Mouse (Mus musculus) liver, postnatal 0 days (tissue): Measurements from ENCODE around the gene Slc16a7.

Source experiments
- CTCF ChIP-seq: sonication (generic); IDR thresholded peaks from 2 replicates; pipeline ENCODE4 v1.5.1; 2016; ENCODE audit warnings: antibody characterized with exemption, low read depth
- EP300 ChIP-seq: IDR thresholded peaks from 2 replicates; pipeline ENCODE4 v1.6.1; 2016; ENCODE audit warnings: antibody characterized with exemption, low read depth, mild to moderate bottlenecking

- TF ChIP-seq CTCF (no peak), EP300 (no peak)
These were observed 205.1 kb downstream of the Slc16a7 start for GRCm38 (mm10) chr10:125184146-125184545.
